Mouse (Mus musculus) olfactory bulb, adult 2 months (tissue): ENCODE data around the gene Zfc3h1.

Experiments used
- CTCF ChIP-seq: fragments of 200-500 bp; IDR thresholded peaks from 2 replicates; pipeline ENCODE4 v1.5.1; 2012; ENCODE audit warnings: low read depth, mild to moderate bottlenecking, low read length, moderate library complexity; ENCODE audit not compliant: insufficient read depth
- POLR2A ChIP-seq: fragments of 200-500 bp; IDR thresholded peaks from 2 replicates; pipeline ENCODE4 v1.6.1; 2012; ENCODE audit warnings: mild to moderate bottlenecking, low read depth, low read length, moderate library complexity; ENCODE audit not compliant: insufficient read depth

DNA sequence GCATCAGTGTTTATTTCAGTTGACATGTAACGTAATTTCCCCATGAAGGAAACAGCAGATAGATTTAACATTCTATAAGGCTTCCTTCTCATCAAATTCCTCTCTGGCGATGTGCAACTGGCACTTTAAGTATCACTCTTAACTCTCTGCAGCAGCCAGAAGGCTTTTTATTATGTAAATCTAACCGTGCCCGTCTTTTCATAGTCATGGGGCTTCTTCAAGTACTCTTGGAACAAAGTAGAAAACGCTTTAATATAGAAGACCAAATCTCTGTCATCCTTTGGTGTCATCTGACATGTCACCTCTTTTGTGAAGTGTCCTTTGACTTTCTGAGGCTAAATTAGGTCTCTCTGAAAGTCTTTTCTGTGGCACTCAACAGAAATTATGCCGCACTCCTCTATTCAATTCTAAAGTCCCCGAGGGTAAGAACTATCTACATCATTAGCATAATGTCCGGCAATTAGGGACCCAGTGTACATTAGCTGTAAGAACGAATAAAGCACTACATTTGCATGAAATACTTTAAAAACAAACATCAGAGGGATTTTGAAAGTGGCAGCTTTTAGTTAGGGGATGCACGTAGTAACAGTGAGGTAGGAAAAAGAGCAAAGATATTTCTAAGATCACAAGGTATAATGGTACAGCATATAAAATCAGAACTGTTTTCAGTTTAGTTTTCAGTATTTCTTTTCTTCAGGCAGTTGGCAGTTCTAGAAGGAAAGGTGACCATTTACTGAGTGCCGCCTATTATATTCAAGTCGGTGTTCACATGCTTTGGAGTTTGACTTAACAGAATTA, 1.7 kb upstream of the Zfc3h1 start:
- TF ChIP-seq CTCF, result no peak
- no peak for TF ChIP-seq POLR2A
